Mouse (Mus musculus) cerebellum, postnatal 14 days (tissue): ENCODE data around the gene Creb3l4.
"Not testable (repeated sequence)": the region's sequence is repeated elsewhere in the genome, so short reads cannot be mapped to it uniquely, and the experiment has no call there.

ENCODE experiments used
- DNase-seq, 2 experiments: peaks; one replicate each; pipeline ENCODE4 v3.0.0; 2021; ENCODE audit warnings: mixed read lengths in 2 of 2

Gene Creb3l4

GRCm38 (mm10) chr3:90242984-90243775 lies at the start of gene Creb3l4:
TSS of gene Creb3l4 (minus strand) at chr3:90243512.
- DNase-seq, result no peak

GRCm38 (mm10) chr3:90292345-90293275 lies 49.3 kb upstream of the Creb3l4 start, which contains the start of gene Gatad2b:
TSS of gene Gatad2b (plus strand) at chr3:90293178.
- peak; percentile 99 for DNase-seq

- DNase-seq, result no peak
These were observed 48.7 kb upstream of the Creb3l4 start for GRCm38 (mm10) chr3:90291982-90292344.

- no peak for DNase-seq
These were observed 47.3 kb upstream of the Creb3l4 start for GRCm38 (mm10) chr3:90290602-90291001.

GRCm38 (mm10) chr3:90289403-90289802 lies 46.1 kb upstream of the Creb3l4 start:
- DNase-seq, result not testable (repeated sequence)

- DNase-seq, result no peak
These were observed 40.8 kb upstream of the Creb3l4 start for GRCm38 (mm10) chr3:90284150-90284549.

GRCm38 (mm10) chr3:90280708-90281107 lies 37.4 kb upstream of the Creb3l4 start:
- DNase-seq, result no peak

- DNase-seq, result no peak
These were observed 36.4 kb upstream of the Creb3l4 start for GRCm38 (mm10) chr3:90279743-90280142.

GRCm38 (mm10) chr3:90279216-90279615 lies 35.9 kb upstream of the Creb3l4 start:
- DNase-seq, result no peak

GRCm38 (mm10) chr3:90278211-90278610 lies 34.9 kb upstream of the Creb3l4 start:
- DNase-seq, result no peak

- peak; percentile 79 to 90 for DNase-seq
These were observed 34.5 kb upstream of the Creb3l4 start for GRCm38 (mm10) chr3:90277793-90278192.

- peak; percentile 39 to 52 for DNase-seq
These were observed 33.5 kb upstream of the Creb3l4 start for GRCm38 (mm10) chr3:90276858-90277257.

- peak; percentile 79 to 88 for DNase-seq
These were observed 32.0 kb upstream of the Creb3l4 start for GRCm38 (mm10) chr3:90275286-90275685.

GRCm38 (mm10) chr3:90273855-90274254 lies 30.5 kb upstream of the Creb3l4 start:
- DNase-seq, result no peak

- DNase-seq, result no peak
These were observed 28.9 kb upstream of the Creb3l4 start for GRCm38 (mm10) chr3:90272170-90272569.

GRCm38 (mm10) chr3:90270784-90271183 lies 27.5 kb upstream of the Creb3l4 start:
- DNase-seq, result no peak

GRCm38 (mm10) chr3:90268971-90269370 lies 25.7 kb upstream of the Creb3l4 start:
- no peak for DNase-seq

- DNase-seq, result no peak
These were observed 24.9 kb upstream of the Creb3l4 start for GRCm38 (mm10) chr3:90268190-90268589.

- DNase-seq, result no peak
These were observed 23.8 kb upstream of the Creb3l4 start for GRCm38 (mm10) chr3:90266901-90267775.

- peak in 1 of 2 experiments; percentile 67 for DNase-seq
These were observed 22.8 kb upstream of the Creb3l4 start for GRCm38 (mm10) chr3:90265932-90266741.
